Mouse (Mus musculus) forebrain, embryonic 13.5 days (tissue): ENCODE data around the gene Eif4e2. TPM values are rescaled to one million over a fixed set of nuclear protein-coding genes. Genes with fewer than 3 reads are reported as not detected.
A peak's percentile ranks its signal among the peaks of the same experiment; 100 is the strongest.

Source experiments
- ATAC-seq: fragments of 200-750 bp; cut with Nextera tagmentation; 2 replicates; pipeline ENCODE4 v1.8.0; 2017
- H3K27ac ChIP-seq: fragments of 300-500 bp; sonication (generic); 2 replicates; pipeline ENCODE4 v1.5.1; 2015; ENCODE audit warnings: inconsistent platforms, mild to moderate bottlenecking, moderate library complexity
- H3K27me3 ChIP-seq: fragments of 300-500 bp; sonication (generic); 2 replicates; pipeline ENCODE4 v1.6.1; 2015; ENCODE audit warnings: mild to moderate bottlenecking, inconsistent platforms
- H3K36me3 ChIP-seq: fragments of 300-500 bp; sonication (generic); 2 replicates; pipeline ENCODE4 v1.6.1; 2015; ENCODE audit warnings: mild to moderate bottlenecking, inconsistent platforms; ENCODE audit not compliant: poor library complexity, severe bottlenecking
- H3K4me1 ChIP-seq: fragments of 300-500 bp; sonication (generic); 2 replicates; pipeline ENCODE4 v1.6.1; 2015; ENCODE audit warnings: inconsistent platforms
- H3K4me2 ChIP-seq: fragments of 300-500 bp; sonication (generic); 2 replicates; pipeline ENCODE4 v1.6.1; 2015; ENCODE audit warnings: inconsistent platforms, mild to moderate bottlenecking, moderate library complexity
- H3K4me3 ChIP-seq: fragments of 300-500 bp; sonication (generic); 2 replicates; pipeline ENCODE4 v1.5.1; 2015; ENCODE audit warnings: mild to moderate bottlenecking, inconsistent platforms
- H3K9ac ChIP-seq: fragments of 300-500 bp; sonication (generic); 2 replicates; pipeline ENCODE4 v1.6.1; 2015; ENCODE audit warnings: mild to moderate bottlenecking, inconsistent platforms
- H3K9me3 ChIP-seq: fragments of 300-500 bp; sonication (generic); replicated peaks from 2 replicates; pipeline ENCODE4 v1.6.1; 2016; ENCODE audit warnings: inconsistent platforms
- WGBS: fragments of 180-500 bp; shearing (Covaris S2); methylation state at CpG from one replicate; pipeline ENCODE4 v1.1.7; 2015; 5-methylcytosine and 5-hydroxymethylcytosine counted together
- polyA plus RNA-seq: library from polyadenylated mRNA; unstranded; fragments of >200 nt; fragmentation: Nextera tagmentation; extraction: Ambion mirVana; gene quantifications from 2 replicates; pipeline ENCODE4 v1.2.1, GENCODE M21; 2015

The Eif4e2 gene
- polyA plus RNA-seq, 1 experiment from 2014 or later = 108 TPM

DNA sequence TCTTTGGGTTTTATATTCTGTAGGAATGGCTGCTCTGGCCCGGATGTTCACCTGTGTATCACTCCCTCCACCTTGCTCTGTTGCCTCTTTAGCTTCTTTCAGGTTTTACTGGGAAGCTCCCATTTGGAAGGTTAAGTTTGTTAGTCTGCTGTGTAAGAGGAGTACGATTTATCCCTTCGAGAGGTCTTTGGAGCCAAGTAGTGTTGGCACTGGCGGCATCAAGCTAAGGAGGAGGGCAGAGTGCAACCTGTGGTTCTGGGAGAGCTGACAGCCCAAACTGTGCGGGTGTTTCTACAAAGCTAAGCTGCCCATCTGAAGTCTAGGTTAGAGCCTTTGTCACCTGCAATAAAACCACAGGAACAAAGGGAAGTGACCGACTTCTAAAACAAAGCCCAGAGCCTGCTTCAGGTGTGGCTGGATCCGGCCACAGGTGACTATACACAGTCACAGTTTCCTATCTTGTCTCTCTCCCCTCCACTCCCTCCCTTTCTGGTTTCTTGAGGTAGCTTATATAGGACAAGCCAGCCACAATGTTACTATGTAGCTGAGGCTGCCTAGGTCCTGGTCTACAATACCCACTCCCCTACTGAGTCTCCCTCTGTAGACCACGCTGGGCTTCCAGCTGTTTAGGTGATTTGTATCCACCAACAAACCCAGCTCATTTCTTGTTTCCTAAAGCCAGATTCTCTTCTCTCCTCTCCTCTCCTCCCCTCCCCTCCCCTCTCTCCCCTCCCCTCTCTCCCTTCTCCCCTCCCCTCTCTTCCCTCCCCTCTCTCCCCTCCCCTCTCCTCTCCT, 52.8 kb downstream of the Eif4e2 start:
- H3K27ac ChIP-seq = no peak overlapping the region
- no peaks in the 10 kb centered on the region for H3K36me3 ChIP-seq
- H3K4me3 ChIP-seq = no peak overlapping the region
- H3K4me1 ChIP-seq = peaks cover 48% of the 10 kb centered on the region
- 33% methylated on average over 8 of the region's 8 CpGs for WGBS
- H3K9ac ChIP-seq = no peak overlapping the region
- H3K27me3 ChIP-seq = peaks cover 69% of the 10 kb centered on the region
- H3K9me3 ChIP-seq = no peaks in the 10 kb centered on the region
- no peak overlapping the region for H3K4me2 ChIP-seq
- ATAC-seq = no peak

DNA sequence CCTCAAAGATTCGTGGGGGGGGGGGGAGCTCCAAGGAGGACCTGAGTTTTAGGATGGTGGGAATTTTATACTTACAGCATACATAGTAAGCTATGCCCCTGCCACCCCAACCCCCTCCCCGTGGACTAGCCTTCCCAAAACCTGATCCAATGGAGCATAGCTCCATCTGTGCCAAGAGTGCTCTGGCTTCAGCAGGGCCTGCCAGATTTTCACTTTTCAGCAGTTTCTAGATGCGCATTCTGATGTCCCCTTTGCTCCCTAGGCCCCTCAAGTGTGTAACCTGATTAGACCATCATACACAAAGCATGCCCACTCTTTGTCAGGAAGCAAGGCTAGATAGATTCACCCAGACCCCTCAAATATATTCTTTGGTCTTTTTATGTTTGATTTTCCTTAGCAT, 56.5 kb downstream of the Eif4e2 start:
- H3K27me3 ChIP-seq = peaks cover 35% of the 10 kb centered on the region
- H3K4me1 ChIP-seq = peaks cover 29% of the 10 kb centered on the region
- no peaks in the 10 kb centered on the region for H3K36me3 ChIP-seq
- no peak overlapping the region for H3K4me2 ChIP-seq
- WGBS = 24% methylated on average over 3 of the region's 3 CpGs
- H3K27ac ChIP-seq = no peak overlapping the region
- H3K9ac ChIP-seq = no peak overlapping the region
- no peaks in the 10 kb centered on the region for H3K9me3 ChIP-seq
- no peak for ATAC-seq
- H3K4me3 ChIP-seq = no peak overlapping the region

DNA sequence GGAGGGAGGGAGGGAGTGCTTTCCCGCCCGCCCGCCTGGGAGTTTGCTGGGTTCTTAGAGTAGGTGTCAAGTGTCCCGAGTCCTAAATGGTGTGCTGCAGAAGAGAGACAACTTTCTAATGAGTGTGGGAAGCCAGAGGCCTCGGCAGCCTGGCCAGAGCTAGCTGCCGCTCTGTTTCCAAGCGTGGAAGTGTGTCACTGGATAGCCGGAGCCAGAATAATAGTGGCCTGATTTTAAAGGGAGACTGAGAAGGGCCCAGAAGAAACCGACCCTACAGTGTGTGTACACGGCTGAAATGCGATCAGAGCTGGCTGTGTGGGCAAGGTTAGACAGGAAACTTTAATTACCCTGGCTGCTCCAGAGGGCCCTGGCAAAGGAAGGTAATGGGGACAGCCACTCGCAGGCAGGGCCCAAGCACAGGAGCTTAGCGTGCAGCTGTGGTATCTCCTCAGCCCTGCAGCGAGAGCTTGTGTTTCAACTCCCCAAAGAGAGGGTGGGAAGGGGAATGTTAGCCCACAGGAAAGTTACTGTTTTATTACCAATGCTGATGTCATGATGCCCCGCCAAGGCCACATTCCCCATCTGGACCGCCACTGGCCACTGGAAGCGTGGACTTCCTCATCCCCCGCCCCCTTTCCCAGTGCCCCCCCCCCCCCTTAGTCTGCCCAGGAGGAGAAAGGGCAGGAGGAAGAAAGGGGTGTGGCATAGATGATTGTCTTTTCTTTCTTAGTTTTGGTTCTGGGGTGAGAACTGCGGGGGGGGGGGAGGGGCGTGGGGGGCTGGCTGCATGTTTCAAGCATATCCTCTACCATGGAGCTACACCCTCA, 57.1 kb downstream of the Eif4e2 start:
- Histone ChIP-seq H3K4me2 (peak overlapping the region; percentile 14), H3K4me1 (peaks cover 22% of the 10 kb centered on the region), H3K27ac (peak overlapping the region; percentile 25; the same call in 1 of the 2 replicates), H3K9me3 (no peaks in the 10 kb centered on the region), H3K27me3 (peaks cover 28% of the 10 kb centered on the region), H3K36me3 (no peaks in the 10 kb centered on the region), H3K9ac (no peak overlapping the region), H3K4me3 (no peak overlapping the region)
- peak; percentile 33; the same call in 1 of the 2 replicates for ATAC-seq
- WGBS = 7% methylated on average over 18 of the region's 20 CpGs

DNA sequence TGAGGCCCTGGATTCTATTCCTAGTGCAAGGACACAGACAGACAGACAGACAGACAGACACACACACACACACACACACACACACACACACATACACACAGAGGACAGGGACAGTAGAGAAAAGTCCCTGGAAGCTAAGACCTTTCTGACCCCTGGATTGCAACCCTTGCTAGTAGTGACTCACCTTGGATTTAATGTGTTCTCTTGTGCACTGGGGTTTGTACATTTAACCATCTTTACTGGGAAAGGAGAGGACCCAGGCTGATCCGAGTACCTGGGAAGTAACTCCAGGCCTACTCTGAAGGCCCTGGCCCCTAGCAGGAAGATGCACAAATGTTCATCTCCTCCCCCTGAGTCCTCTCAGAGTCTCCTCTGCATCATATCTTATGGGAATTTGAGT, 57.9 kb downstream of the Eif4e2 start:
- Histone ChIP-seq H3K9ac (no peak overlapping the region), H3K36me3 (no peaks in the 10 kb centered on the region), H3K4me3 (no peak overlapping the region), H3K9me3 (no peaks in the 10 kb centered on the region), H3K4me1 (peaks cover 22% of the 10 kb centered on the region), H3K27ac (no peak overlapping the region), H3K4me2 (no peak overlapping the region), H3K27me3 (peaks cover 21% of the 10 kb centered on the region)
- no peak for ATAC-seq
- 91% methylated on average over 1 of the region's 1 CpGs for WGBS

DNA sequence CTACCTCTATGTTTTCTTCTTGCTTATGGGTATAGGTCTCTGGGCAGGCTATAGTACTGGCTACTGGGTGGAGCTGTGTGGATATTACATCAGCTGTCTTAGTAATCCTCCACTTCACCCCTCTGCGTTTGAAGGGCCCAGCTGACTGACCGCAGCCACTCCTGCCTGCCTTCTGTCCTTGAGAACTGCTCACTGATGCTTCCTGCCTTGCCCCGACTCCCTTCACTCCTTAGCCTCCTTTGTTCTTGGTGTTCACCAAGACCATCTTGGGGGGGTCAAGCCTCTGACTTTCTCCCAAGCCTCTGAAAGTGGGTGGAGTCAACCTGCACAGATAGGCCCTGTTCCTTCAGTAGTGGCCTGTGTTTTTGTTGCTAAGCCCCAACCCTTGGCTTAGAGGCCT, 58.7 kb downstream of the Eif4e2 start:
- WGBS = 65% methylated on average over 3 of the region's 3 CpGs
- H3K27me3 ChIP-seq = peaks cover 16% of the 10 kb centered on the region
- H3K4me2 ChIP-seq = no peak overlapping the region
- H3K9me3 ChIP-seq = no peaks in the 10 kb centered on the region
- no peak overlapping the region for H3K27ac ChIP-seq
- no peak overlapping the region for H3K4me3 ChIP-seq
- H3K9ac ChIP-seq = no peak overlapping the region
- peaks cover 22% of the 10 kb centered on the region for H3K4me1 ChIP-seq
- ATAC-seq = no peak
- no peaks in the 10 kb centered on the region for H3K36me3 ChIP-seq

DNA sequence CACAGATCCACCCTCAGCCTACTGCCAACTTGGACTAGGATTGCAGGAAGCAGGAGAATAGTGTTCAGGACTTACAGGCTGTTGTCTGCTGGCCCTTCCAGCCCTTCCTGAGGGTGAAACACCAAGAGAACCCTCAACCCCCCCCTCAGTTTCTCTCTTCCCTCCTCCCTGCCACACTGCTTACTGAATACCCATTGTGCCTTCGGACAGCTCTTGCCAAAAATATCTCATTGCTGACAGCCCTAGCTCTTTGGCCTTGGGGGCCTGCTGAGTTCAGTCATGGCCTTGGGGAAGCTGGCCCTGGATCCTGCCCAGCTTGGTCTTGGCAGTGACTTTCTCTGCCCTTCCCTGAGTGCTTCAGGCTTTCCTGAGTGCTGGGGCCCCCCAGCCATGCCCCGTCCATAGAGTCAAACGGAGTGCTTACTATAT, 59.8 kb downstream of the Eif4e2 start:
- Histone ChIP-seq H3K27me3 (peaks cover 5% of the 10 kb centered on the region; the same call in 1 of the 2 replicates), H3K9me3 (no peaks in the 10 kb centered on the region), H3K36me3 (no peaks in the 10 kb centered on the region), H3K4me2 (no peak overlapping the region), H3K27ac (no peak overlapping the region), H3K4me3 (no peak overlapping the region), H3K9ac (no peak overlapping the region), H3K4me1 (peaks cover 22% of the 10 kb centered on the region)
- 68% methylated on average over 3 of the region's 3 CpGs for WGBS
- no peak for ATAC-seq

DNA sequence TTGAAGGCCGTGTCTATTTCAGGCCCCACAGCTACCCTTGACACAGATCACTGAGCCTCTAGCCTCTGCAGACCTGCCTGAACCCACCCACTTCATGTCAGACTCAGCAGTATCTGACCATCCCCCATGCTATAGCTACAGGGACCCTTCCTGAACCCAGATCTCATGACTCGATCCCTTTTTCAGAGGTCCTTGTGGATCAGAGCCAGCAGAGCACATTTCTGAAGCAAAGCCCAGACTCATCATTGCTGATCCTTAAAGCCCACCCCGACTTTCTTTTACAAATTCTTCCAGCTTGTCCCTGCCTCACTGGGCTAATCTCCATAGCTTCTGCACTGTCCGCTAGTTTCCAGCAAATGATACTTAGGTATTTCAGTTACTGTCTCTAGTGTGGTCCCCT, 60.4 kb downstream of the Eif4e2 start:
- Histone ChIP-seq H3K4me2 (no peak overlapping the region), H3K9me3 (no peaks in the 10 kb centered on the region), H3K4me3 (no peak overlapping the region), H3K9ac (no peak overlapping the region), H3K27ac (no peak overlapping the region), H3K27me3 (peaks cover 3% of the 10 kb centered on the region; the same call in 1 of the 2 replicates), H3K36me3 (no peaks in the 10 kb centered on the region), H3K4me1 (peaks cover 22% of the 10 kb centered on the region)
- no peak for ATAC-seq
- 77% methylated on average over 4 of the region's 4 CpGs for WGBS

DNA sequence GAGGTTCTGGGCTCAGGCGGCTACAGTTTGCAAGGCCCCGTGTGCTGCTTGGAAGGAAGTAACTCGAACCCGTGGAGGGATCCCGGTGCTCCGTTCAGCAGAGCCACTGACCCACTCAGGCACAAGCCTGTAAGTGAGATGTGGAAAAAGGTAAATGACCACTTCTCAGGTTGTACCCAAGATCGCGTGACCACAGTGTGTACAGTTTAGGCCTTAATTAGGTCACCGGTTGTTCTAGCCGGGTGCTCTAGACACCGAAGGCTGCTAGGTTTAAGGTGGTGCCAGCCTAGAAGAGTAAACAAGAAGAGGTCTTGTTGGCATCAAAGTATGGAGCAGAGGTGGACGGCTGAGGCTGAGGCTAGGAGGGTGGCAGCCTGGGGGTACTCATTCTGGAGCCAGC, 61.4 kb downstream of the Eif4e2 start:
- H3K36me3 ChIP-seq = no peaks in the 10 kb centered on the region
- no peak overlapping the region for H3K4me2 ChIP-seq
- H3K27ac ChIP-seq = no peak overlapping the region
- no peaks in the 10 kb centered on the region for H3K9me3 ChIP-seq
- 92% methylated on average over 12 of the region's 12 CpGs for WGBS
- H3K27me3 ChIP-seq = no peaks in the 10 kb centered on the region
- H3K9ac ChIP-seq = no peak overlapping the region
- ATAC-seq = no peak
- peaks cover 20% of the 10 kb centered on the region for H3K4me1 ChIP-seq
- H3K4me3 ChIP-seq = no peak overlapping the region

DNA sequence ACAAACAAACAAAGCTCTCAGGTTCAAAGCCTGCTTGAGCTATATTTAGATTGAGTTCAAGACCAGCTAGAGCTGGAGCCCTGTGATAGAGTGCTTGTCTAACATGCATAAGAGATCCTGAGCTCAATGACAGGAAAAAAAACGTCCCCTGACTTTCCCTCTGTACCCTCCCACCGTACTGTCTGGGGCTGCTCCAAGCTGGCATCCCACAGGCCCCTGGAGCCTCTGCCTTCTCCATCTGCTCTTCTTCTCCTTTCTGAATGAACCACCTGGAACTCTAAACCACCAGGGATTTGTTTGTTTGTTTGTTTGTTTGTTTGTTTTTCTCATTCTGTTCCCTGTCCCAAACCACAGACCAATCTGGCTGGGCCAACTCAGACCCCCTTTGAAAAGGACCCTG, 62.3 kb downstream of the Eif4e2 start:
- Histone ChIP-seq H3K27me3 (no peaks in the 10 kb centered on the region), H3K4me3 (no peak overlapping the region), H3K27ac (no peak overlapping the region), H3K36me3 (no peaks in the 10 kb centered on the region), H3K9me3 (no peaks in the 10 kb centered on the region), H3K4me2 (no peak overlapping the region), H3K9ac (no peak overlapping the region), H3K4me1 (peaks cover 11% of the 10 kb centered on the region)
- WGBS = 56% methylated on average over 2 of the region's 2 CpGs
- ATAC-seq = no peak

DNA sequence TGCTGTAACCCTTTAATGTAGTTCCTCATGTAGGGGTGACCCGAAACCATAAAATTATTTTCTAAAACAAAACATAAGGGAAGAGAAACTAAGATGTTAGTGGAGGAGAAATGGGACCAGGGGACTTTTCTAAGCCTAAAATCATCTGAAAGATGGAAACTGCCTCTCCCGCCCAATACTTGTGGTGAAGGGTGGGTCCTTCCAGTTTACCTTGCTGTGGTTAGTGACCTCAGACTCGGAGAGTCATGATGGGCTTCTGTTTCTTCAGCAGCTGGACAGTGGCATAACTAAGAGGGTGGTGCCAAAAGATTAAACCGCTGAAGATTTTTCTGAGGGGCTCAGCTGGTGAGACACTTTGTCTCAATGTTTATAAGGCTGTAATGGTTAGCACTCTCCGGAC, 66.6 kb downstream of the Eif4e2 start:
- no peak overlapping the region for H3K4me2 ChIP-seq
- 78% methylated on average over 5 of the region's 5 CpGs for WGBS

DNA sequence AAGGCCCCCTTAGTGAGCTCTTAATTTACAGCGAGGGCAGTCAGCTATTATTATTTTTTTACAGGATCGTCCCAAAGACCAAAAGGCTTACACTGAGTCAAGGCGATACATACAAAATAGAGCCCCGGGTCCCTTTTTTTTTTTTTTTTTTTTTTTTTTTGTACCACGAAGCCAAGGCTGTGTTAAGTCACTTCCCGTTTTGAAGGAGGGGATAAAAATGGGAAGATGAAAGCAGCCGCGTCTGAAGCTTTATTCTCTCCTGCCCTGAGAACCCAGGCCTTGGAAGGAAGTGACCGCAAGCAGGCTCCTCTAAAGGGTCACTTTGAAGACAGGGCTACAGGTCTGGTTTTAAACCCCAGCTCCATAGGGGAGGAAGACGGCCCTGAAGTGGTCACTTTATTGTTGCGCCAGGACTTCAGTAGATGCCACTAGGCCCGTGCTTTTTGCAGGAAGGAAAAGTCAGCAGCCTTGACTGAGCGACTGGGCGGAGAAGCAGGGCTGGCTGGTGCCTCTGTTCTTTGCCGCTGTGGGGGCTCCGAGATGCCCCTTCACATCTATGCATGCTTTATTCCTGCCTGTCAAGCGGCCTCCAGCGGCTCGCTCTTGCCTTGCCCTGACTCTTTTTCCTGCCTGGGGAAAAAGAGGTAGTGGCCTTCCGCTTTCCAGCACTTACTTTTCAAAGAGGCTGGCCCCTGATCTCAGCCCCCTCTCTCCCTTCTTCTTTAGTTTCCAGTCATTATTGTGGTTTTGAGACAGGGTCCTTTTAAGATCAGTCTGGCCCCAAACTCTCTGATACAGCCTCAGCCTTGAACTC, 68.1 kb downstream of the Eif4e2 start:
- Histone ChIP-seq H3K27me3 (no peaks in the 10 kb centered on the region), H3K9me3 (no peaks in the 10 kb centered on the region), H3K4me1 (no peaks in the 10 kb centered on the region), H3K4me3 (no peak overlapping the region), H3K9ac (no peak overlapping the region), H3K4me2 (no peak overlapping the region; the same call in 1 of the 2 replicates), H3K36me3 (no peaks in the 10 kb centered on the region), H3K27ac (no peak overlapping the region)
- no peak for ATAC-seq
- WGBS = 12% methylated on average over 20 of the region's 20 CpGs

More for the DNA sequence above, 66.6 kb downstream of the Eif4e2 start:
- H3K4me1 ChIP-seq = no peaks in the 10 kb centered on the region
- no peak overlapping the region for H3K9ac ChIP-seq
- no peaks in the 10 kb centered on the region for H3K27me3 ChIP-seq
- H3K27ac ChIP-seq = no peak overlapping the region
- H3K9me3 ChIP-seq = no peaks in the 10 kb centered on the region
- ATAC-seq = no peak
- H3K36me3 ChIP-seq = no peaks in the 10 kb centered on the region
- no peak overlapping the region for H3K4me3 ChIP-seq

DNA sequence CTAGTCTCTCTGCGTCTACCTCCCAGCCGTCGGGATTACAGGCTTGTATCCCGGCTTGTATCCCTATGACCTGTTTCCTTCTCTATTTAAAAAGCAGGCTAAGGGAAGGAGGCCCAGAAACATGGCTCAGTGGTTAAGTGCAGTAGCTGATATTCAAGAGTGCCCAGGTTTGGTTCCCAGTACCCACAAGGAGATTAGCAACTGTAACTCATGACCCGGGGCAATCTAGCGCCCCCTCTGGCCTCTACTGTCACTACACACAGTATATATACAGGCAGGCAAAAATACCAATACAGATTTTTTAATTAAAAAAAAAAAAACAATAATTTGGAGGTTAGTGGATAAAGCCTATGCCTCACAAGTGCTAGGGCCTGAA, 68.7 kb downstream of the Eif4e2 start:
- ATAC-seq = no peak
- Histone ChIP-seq H3K27me3 (no peaks in the 10 kb centered on the region), H3K9me3 (no peaks in the 10 kb centered on the region), H3K4me3 (no peak overlapping the region), H3K9ac (no peak overlapping the region), H3K4me1 (no peaks in the 10 kb centered on the region), H3K36me3 (no peaks in the 10 kb centered on the region), H3K27ac (no peak overlapping the region), H3K4me2 (no peak overlapping the region)
- 75% methylated on average over 6 of the region's 6 CpGs for WGBS
